10 mouse cellular contexts compared by ENCODE assay signal in the genomic region with DNA sequence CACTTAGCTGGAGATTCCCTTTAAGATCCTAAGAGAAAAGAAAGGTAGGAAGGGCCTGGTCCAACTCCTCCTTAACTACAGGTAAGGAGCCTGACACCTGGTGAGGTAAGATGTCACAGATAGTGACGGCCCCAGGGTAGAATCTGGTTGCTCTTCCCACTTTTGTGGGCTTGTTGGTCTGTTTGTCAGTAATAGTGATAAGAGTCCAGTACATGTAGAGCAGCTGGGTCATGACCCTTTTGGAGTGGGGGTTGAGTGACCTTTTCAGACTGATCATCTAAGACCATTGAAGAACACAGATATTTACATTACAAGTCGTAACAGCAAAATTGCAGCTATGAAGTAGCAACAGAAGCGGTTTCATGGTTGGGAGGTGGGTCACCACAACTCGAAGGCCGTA. TPM values are rescaled to one million over a fixed set of nuclear protein-coding genes. Genes with fewer than 3 reads are reported as not detected.
A peak's percentile ranks its signal among the peaks of the same experiment; 100 is the strongest.
DNase-seq lines count a peak whose midpoint lies in the region; ATAC-seq and TF ChIP-seq lines count a peak whose summit lies in the region.
"Had no signal": no experiment of that assay in that cellular context is flagged by ENCODE, and none has a peak within 500 bp of the region (broad histone marks: within the 10 kb centered on the region; RNA-seq: fewer than 3 reads in every experiment).

No protein-coding gene starts in this region.

- no peak overlapping the region; the same call in 1 of the 2 replicates for H3K9ac ChIP-seq in kidney, embryonic 16.5 days (replicated peaks; ENCODE audit: low read length)
- peak overlapping the region; percentile 86 for H3K9ac ChIP-seq in embryonic facial prominence, embryonic 14.5 days (ENCODE audit: low read depth, low read length)
- peak overlapping the region; percentile 90 for H3K9ac ChIP-seq in intestine, embryonic 16.5 days (ENCODE audit: low read depth, low read length)

- H3ac ChIP-seq in myocyte (ENCODE audit: control insufficient read depth, insufficient read length): no peak overlapping the region

- peaks cover 15% of the 10 kb centered on the region for H3K4me1 ChIP-seq in kidney, embryonic 16.5 days (ENCODE audit: insufficient read depth, low read length)
- peaks cover 8% of the 10 kb centered on the region; the same call in 1 of the 2 replicates for H3K4me1 ChIP-seq in embryonic facial prominence, embryonic 14.5 days (ENCODE audit: control insufficient read depth, insufficient read depth, low read length)
- H3K4me1 ChIP-seq in intestine, embryonic 16.5 days (ENCODE audit: control insufficient read depth, insufficient read depth, low read length): peaks cover 8% of the 10 kb centered on the region

- peaks cover 10% of the 10 kb centered on the region for H3K79me2 ChIP-seq in myocyte (ENCODE audit: control insufficient read depth, insufficient read depth)

- H3K27ac ChIP-seq in kidney, embryonic 16.5 days (ENCODE audit: low read length): no peak overlapping the region
- no peak overlapping the region for H3K27ac ChIP-seq in embryonic facial prominence, embryonic 14.5 days (replicated peaks; ENCODE audit: low read depth, low read length)
- H3K27ac ChIP-seq in intestine, embryonic 16.5 days (ENCODE audit: low read length): no peak overlapping the region

- 90% methylated on average over 5 of the region's 5 CpGs for WGBS in kidney, embryonic 16.5 days
- 84% methylated on average over 5 of the region's 5 CpGs for WGBS in embryonic facial prominence, embryonic 14.5 days
- WGBS in intestine, embryonic 16.5 days: 75% methylated on average over 5 of the region's 5 CpGs

- no peak for TF ChIP-seq POLR2A in myocyte (IDR thresholded peaks at IDR 0.05; ENCODE audit: insufficient read length, low read depth)

- H3K27me3 ChIP-seq in kidney, embryonic 16.5 days (ENCODE audit: insufficient read depth, low read length): no peaks in the 10 kb centered on the region
- no peaks in the 10 kb centered on the region for H3K27me3 ChIP-seq in embryonic facial prominence, embryonic 14.5 days (replicated peaks; ENCODE audit: control insufficient read depth, insufficient read depth, low read length)
- no peaks in the 10 kb centered on the region for H3K27me3 ChIP-seq in intestine, embryonic 16.5 days (replicated peaks; ENCODE audit: control insufficient read depth, insufficient read depth, low read length)
- no peaks in the 10 kb centered on the region for H3K27me3 ChIP-seq in myocyte (ENCODE audit: control insufficient read depth, insufficient read depth, insufficient read length)

- no peak for ATAC-seq in kidney, embryonic 16.5 days (ENCODE audit: low FRiP score, low TSS enrichment)
- no peak for ATAC-seq in embryonic facial prominence, embryonic 14.5 days (ENCODE audit: low read depth)
- ATAC-seq in intestine, embryonic 16.5 days: no peak
- no peak for ATAC-seq in CD4-positive, CD25-positive, alpha-beta regulatory T cell, adult 4 months

- peak overlapping the region; percentile 87 for H3K4me2 ChIP-seq in kidney, embryonic 16.5 days (replicated peaks; ENCODE audit: low read depth, low read length)
- H3K4me2 ChIP-seq in embryonic facial prominence, embryonic 14.5 days (ENCODE audit: low read depth, low read length): peak overlapping the region; percentile 84
- peak overlapping the region; percentile 70 for H3K4me2 ChIP-seq in intestine, embryonic 16.5 days (ENCODE audit: low read depth, low read length)
- H3K4me2 ChIP-seq in myocyte (ENCODE audit: low read depth): peak overlapping the region; percentile 95

- H3K36me3 ChIP-seq in kidney, embryonic 16.5 days (ENCODE audit: insufficient read depth, low read length): peaks cover 18% of the 10 kb centered on the region
- peaks cover 31% of the 10 kb centered on the region for H3K36me3 ChIP-seq in embryonic facial prominence, embryonic 14.5 days (ENCODE audit: control insufficient read depth, insufficient read depth, low read length)
- H3K36me3 ChIP-seq in intestine, embryonic 16.5 days (ENCODE audit: control insufficient read depth, insufficient read depth, low read length): no peaks in the 10 kb centered on the region
- peaks cover 4% of the 10 kb centered on the region for H3K36me3 ChIP-seq in myocyte (ENCODE audit: control insufficient read depth, insufficient read depth)

- DNase-seq in kidney, postnatal 36 days: no peak
- DNase-seq in embryonic facial prominence, embryonic 14.5 days (ENCODE audit: low spot score): no peak
- no peak for DNase-seq in urinary bladder, postnatal 4 days (ENCODE audit: low spot score in 2 of 2)
- no peak for DNase-seq in adrenal gland, postnatal 14 days
- DNase-seq: cerebellum, postnatal 36 days; kidney, adult 18-20 months had no signal

- peak overlapping the region; percentile 88 for H3K4me3 ChIP-seq in kidney, embryonic 16.5 days (ENCODE audit: low read length)
- peak overlapping the region; percentile 75 for H3K4me3 ChIP-seq in embryonic facial prominence, embryonic 14.5 days (ENCODE audit: low read depth, low read length)
- peak overlapping the region; percentile 73 for H3K4me3 ChIP-seq in intestine, embryonic 16.5 days (ENCODE audit: low read length)
- H3K4me3 ChIP-seq in myocyte: peak overlapping the region; percentile 65

- no peaks in the 10 kb centered on the region for H3K9me3 ChIP-seq in kidney, embryonic 16.5 days (ENCODE audit: low read length)
- no peaks in the 10 kb centered on the region for H3K9me3 ChIP-seq in embryonic facial prominence, embryonic 14.5 days (ENCODE audit: control insufficient read depth, low read length)
- H3K9me3 ChIP-seq in intestine, embryonic 16.5 days (ENCODE audit: control insufficient read depth, low read length): no peaks in the 10 kb centered on the region

TF ChIP-seq in myocyte, 11 proteins besides CTCF, POLR2A, EP300 and RAD21:
- no peak for TF ChIP-seq E2F4 (IDR thresholded peaks at IDR 0.05; ENCODE audit: insufficient read depth)
- TF ChIP-seq USF1 (IDR thresholded peaks at IDR 0.05; ENCODE audit: low read depth): no peak
- TF ChIP-seq TCF3 (IDR thresholded peaks at IDR 0.05; ENCODE audit: insufficient read length, low read depth): no peak

RNA-seq across cellular contexts. Expression of a gene that starts 1.2 kb away (rescaled TPM):
- 21.9 and 23.4 TPM in 2 replicates for polyA plus RNA-seq in kidney, embryonic 16.5 days (2015; fragmentation: Nextera tagmentation; extraction: Ambion mirVana)
- polyA plus RNA-seq in embryonic facial prominence, embryonic 14.5 days (2014; fragmentation: Nextera tagmentation; extraction: Ambion mirVana): 18.3 and 22.6 TPM in 2 replicates
- polyA plus RNA-seq in intestine, embryonic 16.5 days (2015; fragmentation: Nextera tagmentation; extraction: Ambion mirVana): 13.2 and 15.8 TPM in 2 replicates
- polyA plus RNA-seq in myocyte (2012; fragmentation: generic; extraction: Trizol): 7.8 TPM
- 10 to 100 TPM; 37.1 to 54.1 TPM for polyA plus RNA-seq in CD4-positive, CD25-positive, alpha-beta regulatory T cell, adult 4 months (2017; shearing (Covaris generic))
- total RNA-seq in adrenal gland, postnatal 14 days (2021): 23.7 and 27.6 TPM in 2 replicates
